Mouse (Mus musculus) embryonic fibroblast, embryonic 13.5 days (primary cell): Measurements from ENCODE around the gene Stk35.

Source experiments
- CTCF ChIP-seq: IDR thresholded peaks from 2 replicates; pipeline ENCODE4 v1.5.1; 2011; ENCODE audit warnings: mild to moderate bottlenecking, control low read depth, low read length, moderate library complexity, borderline replicate concordance; ENCODE audit not compliant: insufficient read depth
- POLR2A ChIP-seq: IDR thresholded peaks from 2 replicates; pipeline ENCODE4 v1.6.1; 2011; ENCODE audit warnings: low read depth, mild to moderate bottlenecking, control low read depth, low read length, moderate library complexity

DNA sequence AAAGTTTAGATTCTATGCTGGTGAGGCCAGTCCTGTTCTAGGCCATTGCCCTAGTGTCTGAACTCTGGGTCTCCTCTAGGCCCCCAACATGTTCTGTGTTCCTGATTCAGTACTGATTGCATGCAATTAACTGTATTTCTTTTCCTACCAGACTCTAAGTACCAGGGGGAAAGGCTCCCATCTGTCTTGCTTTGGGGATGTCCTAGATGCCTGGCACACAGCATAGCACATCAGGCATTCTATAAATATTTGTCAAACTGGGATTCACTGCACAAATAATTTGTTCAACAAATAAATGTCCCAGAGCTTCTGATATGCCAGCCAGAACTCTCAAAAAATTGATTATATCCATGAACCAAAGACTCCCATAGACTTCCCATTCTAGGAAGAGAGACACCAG, 76.6 kb downstream of the Stk35 start:
- no peak for TF ChIP-seq CTCF
- TF ChIP-seq POLR2A, result no peak
